Mouse (Mus musculus): ENCODE results near the gene Il2ra. TPM values are rescaled to one million over a fixed set of nuclear protein-coding genes. Genes with fewer than 3 reads are reported as not detected.

Gene Il2ra
- polyA plus RNA-seq, 1 experiment: 19.7 TPM

- Histone ChIP-seq H3K36me3 (ENCODE audit: control insufficient read depth, insufficient read depth, low read length) (no peaks in the 10 kb centered on the region), H3K27ac (ENCODE audit: control insufficient read depth, insufficient read depth, low read length) (no peak overlapping the region), H3K4me1 (replicated peaks; ENCODE audit: control insufficient read depth, insufficient read depth, low read length) (peaks cover 3% of the 10 kb centered on the region; the same call in 1 of the 2 replicates), H3K4me3 (ENCODE audit: control insufficient read depth, insufficient read depth, low read length) (no peak overlapping the region), H3K27me3 (ENCODE audit: control insufficient read depth, insufficient read depth, low read length) (no peaks in the 10 kb centered on the region)
- WGBS: 96% methylated on average over 6 of the region's 6 CpGs
- TF ChIP-seq POLR2A (IDR thresholded peaks at IDR 0.05; ENCODE audit: control insufficient read depth, extremely low read depth, insufficient read depth, low read length, poor library complexity) (no peak), CTCF (IDR thresholded peaks at IDR 0.05; ENCODE audit: borderline replicate concordance, control insufficient read depth, extremely low read depth, insufficient read depth, low read length, poor library complexity) (no peak)
- no peak for DNase-seq
Measured at GRCm38 (mm10) chr2:11712483-11712990, 69.9 kb downstream of the Il2ra start.

GRCm38 (mm10) chr2:11713021-11713420 lies 70.4 kb downstream of the Il2ra start:
- no peak overlapping the region for H3K27ac ChIP-seq (ENCODE audit: control insufficient read depth, insufficient read depth, low read length)
- 86% methylated on average over 3 of the region's 3 CpGs for WGBS
- TF ChIP-seq CTCF (IDR thresholded peaks at IDR 0.05; ENCODE audit: borderline replicate concordance, control insufficient read depth, extremely low read depth, insufficient read depth, low read length, poor library complexity): no peak

GRCm38 (mm10) chr2:11714535-11714934 lies 71.9 kb downstream of the Il2ra start:
- Histone ChIP-seq H3K36me3 (ENCODE audit: control insufficient read depth, insufficient read depth, low read length) (no peaks in the 10 kb centered on the region), H3K4me3 (ENCODE audit: control insufficient read depth, insufficient read depth, low read length) (no peak overlapping the region), H3K27ac (ENCODE audit: control insufficient read depth, insufficient read depth, low read length) (no peak overlapping the region), H3K27me3 (ENCODE audit: control insufficient read depth, insufficient read depth, low read length) (no peaks in the 10 kb centered on the region), H3K4me1 (replicated peaks; ENCODE audit: control insufficient read depth, insufficient read depth, low read length) (peaks cover 3% of the 10 kb centered on the region; the same call in 1 of the 2 replicates)
- WGBS: 95% methylated on average over 4 of the region's 4 CpGs
- DNase-seq: no peak
- TF ChIP-seq CTCF (IDR thresholded peaks at IDR 0.05; ENCODE audit: borderline replicate concordance, control insufficient read depth, extremely low read depth, insufficient read depth, low read length, poor library complexity): no peak
- no peak for TF ChIP-seq POLR2A (IDR thresholded peaks at IDR 0.05; ENCODE audit: control insufficient read depth, extremely low read depth, insufficient read depth, low read length, poor library complexity)

More at GRCm38 (mm10) chr2:11713021-11713420, 70.4 kb downstream of the Il2ra start:
- Histone ChIP-seq H3K4me3 (ENCODE audit: control insufficient read depth, insufficient read depth, low read length) (no peak overlapping the region), H3K4me1 (replicated peaks; ENCODE audit: control insufficient read depth, insufficient read depth, low read length) (peaks cover 3% of the 10 kb centered on the region; the same call in 1 of the 2 replicates), H3K27me3 (ENCODE audit: control insufficient read depth, insufficient read depth, low read length) (no peaks in the 10 kb centered on the region), H3K36me3 (ENCODE audit: control insufficient read depth, insufficient read depth, low read length) (no peaks in the 10 kb centered on the region)
- DNase-seq: no peak

- DNase-seq: no peak
- H3K4me3 ChIP-seq (ENCODE audit: control insufficient read depth, insufficient read depth, low read length): no peak overlapping the region
- H3K4me1 ChIP-seq (replicated peaks; ENCODE audit: control insufficient read depth, insufficient read depth, low read length): peaks cover 3% of the 10 kb centered on the region; the same call in 1 of the 2 replicates
- 94% methylated on average over 2 of the region's 2 CpGs for WGBS
- TF ChIP-seq CTCF (IDR thresholded peaks at IDR 0.05; ENCODE audit: borderline replicate concordance, control insufficient read depth, extremely low read depth, insufficient read depth, low read length, poor library complexity) (no peak), POLR2A (IDR thresholded peaks at IDR 0.05; ENCODE audit: control insufficient read depth, extremely low read depth, insufficient read depth, low read length, poor library complexity) (no peak)
- no peaks in the 10 kb centered on the region for H3K27me3 ChIP-seq (ENCODE audit: control insufficient read depth, insufficient read depth, low read length)
- no peaks in the 10 kb centered on the region for H3K36me3 ChIP-seq (ENCODE audit: control insufficient read depth, insufficient read depth, low read length)
- no peak overlapping the region for H3K27ac ChIP-seq (ENCODE audit: control insufficient read depth, insufficient read depth, low read length)
Measured at GRCm38 (mm10) chr2:11718573-11718972, 76.0 kb downstream of the Il2ra start.

DNA sequence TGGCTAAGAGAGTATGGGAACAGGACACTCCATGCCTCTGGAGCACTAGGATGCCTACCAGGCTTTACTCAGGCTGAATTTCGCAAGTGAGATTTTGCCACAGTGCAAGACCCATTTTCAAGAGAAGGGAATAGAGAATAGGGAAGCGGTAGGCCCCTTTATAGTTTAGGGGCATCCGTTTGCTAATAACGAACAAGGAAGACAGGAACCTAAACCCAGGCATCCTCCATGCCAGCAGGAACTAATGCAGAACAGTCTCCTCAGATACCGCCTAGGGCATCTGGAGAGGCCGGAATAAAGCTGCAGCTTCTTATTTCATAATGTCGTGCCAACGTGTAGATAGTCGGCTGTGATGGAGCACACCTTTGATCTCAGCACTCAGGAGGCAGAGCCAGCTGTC lies 80.0 kb downstream of the Il2ra start:
- WGBS: 97% methylated on average over 9 of the region's 9 CpGs
- H3K27ac ChIP-seq (ENCODE audit: control insufficient read depth, insufficient read depth, low read length): no peak overlapping the region
- H3K36me3 ChIP-seq (ENCODE audit: control insufficient read depth, insufficient read depth, low read length): no peaks in the 10 kb centered on the region
- DNase-seq: no peak
- TF ChIP-seq POLR2A (IDR thresholded peaks at IDR 0.05; ENCODE audit: control insufficient read depth, extremely low read depth, insufficient read depth, low read length, poor library complexity): no peak
- no peak for TF ChIP-seq CTCF (IDR thresholded peaks at IDR 0.05; ENCODE audit: borderline replicate concordance, control insufficient read depth, extremely low read depth, insufficient read depth, low read length, poor library complexity)
- no peak overlapping the region for H3K4me3 ChIP-seq (ENCODE audit: control insufficient read depth, insufficient read depth, low read length)
- no peaks in the 10 kb centered on the region for H3K4me1 ChIP-seq (replicated peaks; ENCODE audit: control insufficient read depth, insufficient read depth, low read length)
- H3K27me3 ChIP-seq (ENCODE audit: control insufficient read depth, insufficient read depth, low read length): no peaks in the 10 kb centered on the region

GRCm38 (mm10) chr2:11727574-11727973 lies 85.0 kb downstream of the Il2ra start:
- TF ChIP-seq CTCF (IDR thresholded peaks at IDR 0.05; ENCODE audit: borderline replicate concordance, control insufficient read depth, extremely low read depth, insufficient read depth, low read length, poor library complexity) (no peak), POLR2A (IDR thresholded peaks at IDR 0.05; ENCODE audit: control insufficient read depth, extremely low read depth, insufficient read depth, low read length, poor library complexity) (no peak)
- Histone ChIP-seq H3K27me3 (ENCODE audit: control insufficient read depth, insufficient read depth, low read length) (no peaks in the 10 kb centered on the region), H3K4me3 (ENCODE audit: control insufficient read depth, insufficient read depth, low read length) (no peak overlapping the region), H3K4me1 (replicated peaks; ENCODE audit: control insufficient read depth, insufficient read depth, low read length) (no peaks in the 10 kb centered on the region), H3K36me3 (ENCODE audit: control insufficient read depth, insufficient read depth, low read length) (no peaks in the 10 kb centered on the region), H3K27ac (ENCODE audit: control insufficient read depth, insufficient read depth, low read length) (no peak overlapping the region)
- no peak for DNase-seq
- WGBS: 96% methylated on average over 5 of the region's 5 CpGs

GRCm38 (mm10) chr2:11729091-11729490 lies 86.5 kb downstream of the Il2ra start:
- TF ChIP-seq CTCF (IDR thresholded peaks at IDR 0.05; ENCODE audit: borderline replicate concordance, control insufficient read depth, extremely low read depth, insufficient read depth, low read length, poor library complexity) (no peak), POLR2A (IDR thresholded peaks at IDR 0.05; ENCODE audit: control insufficient read depth, extremely low read depth, insufficient read depth, low read length, poor library complexity) (no peak)
- 90% methylated on average over 3 of the region's 3 CpGs for WGBS
- H3K36me3 ChIP-seq (ENCODE audit: control insufficient read depth, insufficient read depth, low read length): no peaks in the 10 kb centered on the region
- DNase-seq: no peak
- no peaks in the 10 kb centered on the region for H3K27me3 ChIP-seq (ENCODE audit: control insufficient read depth, insufficient read depth, low read length)
- H3K4me1 ChIP-seq (replicated peaks; ENCODE audit: control insufficient read depth, insufficient read depth, low read length): no peaks in the 10 kb centered on the region
- H3K27ac ChIP-seq (ENCODE audit: control insufficient read depth, insufficient read depth, low read length): no peak overlapping the region
- H3K4me3 ChIP-seq (ENCODE audit: control insufficient read depth, insufficient read depth, low read length): no peak overlapping the region
